Mouse (Mus musculus) G1E (cell line): ENCODE data around the gene Clcn7.

Source experiments
- CTCF ChIP-seq: IDR thresholded peaks from 2 replicates; pipeline ENCODE4 v1.5.1; 2012; ENCODE audit warnings: low read depth, low read length, inconsistent platforms, mixed read lengths
- GATA1 ChIP-seq: IDR thresholded peaks from 2 replicates; pipeline ENCODE4 v1.6.1; 2012; ENCODE audit warnings: borderline replicate concordance, low read length, inconsistent platforms, mixed read lengths
- POLR2AphosphoS5 ChIP-seq: IDR thresholded peaks from 2 replicates; pipeline ENCODE4 v1.6.1; 2012; ENCODE audit warnings: low read depth, low read length, inconsistent platforms; ENCODE audit not compliant: insufficient replicate concordance

GRCm38 (mm10) chr17:25210680-25211466, 77.7 kb downstream of the Clcn7 start:
- TF ChIP-seq CTCF (no peak), POLR2AphosphoS5 (no peak), GATA1 (no peak)
